Mouse (Mus musculus) thymus, adult 2 months (tissue): ENCODE measurements around the gene Gm49366.

Experiments
- CTCF ChIP-seq: fragments of 200-500 bp; IDR thresholded peaks from 2 replicates; pipeline ENCODE4 v1.5.1; 2012; ENCODE audit warnings: mild to moderate bottlenecking, control low read depth, low read length, moderate library complexity, borderline replicate concordance; ENCODE audit not compliant: control insufficient read depth, poor library complexity, insufficient read depth; ENCODE audit errors: extremely low read depth
- POLR2A ChIP-seq: fragments of 200-500 bp; IDR thresholded peaks from 2 replicates; pipeline ENCODE4 v1.6.1; 2012; ENCODE audit warnings: mild to moderate bottlenecking, low read length, control low read depth, moderate library complexity; ENCODE audit not compliant: control insufficient read depth, poor library complexity, insufficient read depth; ENCODE audit errors: extremely low read depth

DNA sequence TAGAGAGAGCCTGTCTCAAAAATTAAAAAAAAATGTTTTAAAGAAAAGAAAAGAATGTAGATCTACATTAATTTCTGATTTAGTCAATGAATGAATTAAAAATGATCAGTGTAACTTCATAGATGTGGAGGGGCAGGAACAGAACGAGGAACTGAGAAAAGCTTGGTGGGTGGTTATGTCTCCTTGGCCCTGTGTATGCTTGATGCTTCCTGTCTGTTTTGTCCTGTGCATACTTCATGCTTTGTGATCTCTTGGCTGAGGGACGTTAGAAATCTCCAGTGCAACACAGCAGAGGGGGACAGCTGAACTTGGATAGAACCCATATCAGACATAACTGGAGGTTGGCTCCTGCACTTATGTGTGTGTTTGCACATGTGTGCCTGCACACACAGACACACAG is 41.5 kb upstream of the Gm49366 start:
- no peak for TF ChIP-seq CTCF
- no peak for TF ChIP-seq POLR2A
